8 mouse cellular contexts compared by ENCODE assay signal in genomic region chr7:27447419-27448286, GRCm38 (mm10). TPM values are rescaled to one million over a fixed set of nuclear protein-coding genes. Genes with fewer than 3 reads are reported as not detected.
DNase-seq lines count a peak whose midpoint lies in the region; ATAC-seq and TF ChIP-seq lines count a peak whose summit lies in the region.

TSS of gene Sptbn4 (minus strand) at chr7:27447686.
TSS of gene Blvrb (plus strand) at chr7:27447978.

- no peaks in the 10 kb centered on the region; the same call in 1 of the 2 replicates for H3K27me3 ChIP-seq in ES-Bruce4 (ENCODE audit: control insufficient read depth, insufficient read depth, low read length, poor library complexity, severe bottlenecking)
- H3K27me3 ChIP-seq in forebrain, embryonic 13.5 days, result peaks cover 31% of the 10 kb centered on the region
- H3K27me3 ChIP-seq in liver, postnatal 0 days (ENCODE audit: insufficient read depth, low read length), result peaks cover 23% of the 10 kb centered on the region
- H3K27me3 ChIP-seq in neural tube, embryonic 14.5 days (ENCODE audit: control insufficient read depth, insufficient read depth, low read length), result no peaks in the 10 kb centered on the region

- ATAC-seq in cerebellum, adult (ENCODE audit: insufficient number of reproducible peaks, low FRiP score, low TSS enrichment), result peak; percentile 91
- peak; percentile 95 for ATAC-seq in forebrain, embryonic 13.5 days
- peak; percentile 89 for ATAC-seq in liver, postnatal 0 days
- ATAC-seq in neural tube, embryonic 14.5 days (ENCODE audit: low read depth), result peak; percentile 93

- peak within 1 kb of the TSS; percentile 72 for H3K4me3 ChIP-seq in ES-Bruce4 (ENCODE audit: low read depth, low read length)
- H3K4me3 ChIP-seq in forebrain, embryonic 13.5 days, result peak within 1 kb of the TSS; percentile 59
- peak within 1 kb of the TSS; percentile 93 for H3K4me3 ChIP-seq in liver, postnatal 0 days (ENCODE audit: low read depth, low read length)
- peak within 1 kb of the TSS; percentile 59 for H3K4me3 ChIP-seq in neural tube, embryonic 14.5 days (ENCODE audit: low read depth, low read length)

- 2% methylated on average over 54 of the region's 54 CpGs for WGBS in forebrain, embryonic 13.5 days
- WGBS in large intestine, adult 2 months, result 1% methylated on average over 54 of the region's 54 CpGs
- under 1% methylated on average over 51 of the region's 54 CpGs for WGBS in liver, postnatal 0 days (ENCODE audit: insufficient replicate concordance)
- under 1% methylated on average over 54 of the region's 54 CpGs for WGBS in neural tube, embryonic 14.5 days

- H3K36me3 ChIP-seq in ES-Bruce4 (ENCODE audit: control insufficient read depth, insufficient read depth, low read length, poor library complexity, severe bottlenecking), result no peaks in the 10 kb centered on the region
- H3K36me3 ChIP-seq in forebrain, embryonic 13.5 days (ENCODE audit: poor library complexity, severe bottlenecking), result no peaks in the 10 kb centered on the region
- H3K36me3 ChIP-seq in liver, postnatal 0 days (replicated peaks; ENCODE audit: insufficient read depth, low read length), result peaks cover 7% of the 10 kb centered on the region
- H3K36me3 ChIP-seq in neural tube, embryonic 14.5 days (ENCODE audit: control insufficient read depth, insufficient read depth, low read length), result no peaks in the 10 kb centered on the region

- 0 out of 2 replicates have a peak within 1 kb of the TSS, but pooled peaks have one; percentile 53 for H3K27ac ChIP-seq in ES-Bruce4 (ENCODE audit: insufficient read depth, low read length)
- H3K27ac ChIP-seq in forebrain, embryonic 13.5 days, result no peak within 1 kb of the TSS
- peak within 1 kb of the TSS; percentile 89 for H3K27ac ChIP-seq in liver, postnatal 0 days (ENCODE audit: low read depth)
- peak within 1 kb of the TSS; percentile 72 for H3K27ac ChIP-seq in neural tube, embryonic 14.5 days (ENCODE audit: low read depth, low read length)

- H3K9ac ChIP-seq in ES-Bruce4 (ENCODE audit: low read depth, poor library complexity, severe bottlenecking), result peak within 1 kb of the TSS; percentile 73
- H3K9ac ChIP-seq in forebrain, embryonic 13.5 days, result peak within 1 kb of the TSS; percentile 80
- H3K9ac ChIP-seq in liver, postnatal 0 days (replicated peaks), result peak within 1 kb of the TSS; percentile 91
- H3K9ac ChIP-seq in neural tube, embryonic 14.5 days (replicated peaks; ENCODE audit: low read depth, low read length), result peak within 1 kb of the TSS; percentile 79

- TF ChIP-seq POLR2A in ES-Bruce4 (IDR thresholded peaks at IDR 0.05; ENCODE audit: insufficient read depth, low read length), result peak; percentile 66

- H3K4me2 ChIP-seq in forebrain, embryonic 13.5 days, result peak within 1 kb of the TSS; percentile 95
- H3K4me2 ChIP-seq in liver, postnatal 0 days (ENCODE audit: low read depth, low read length), result peak within 1 kb of the TSS; percentile 86
- H3K4me2 ChIP-seq in neural tube, embryonic 14.5 days (ENCODE audit: low read depth, low read length), result peak within 1 kb of the TSS; percentile 87

- no peaks in the 10 kb centered on the region for H3K4me1 ChIP-seq in ES-Bruce4 (ENCODE audit: control insufficient read depth, insufficient read depth, low read length)
- H3K4me1 ChIP-seq in forebrain, embryonic 13.5 days, result peaks cover 22% of the 10 kb centered on the region
- peaks cover 43% of the 10 kb centered on the region for H3K4me1 ChIP-seq in liver, postnatal 0 days (ENCODE audit: insufficient read depth)
- H3K4me1 ChIP-seq in neural tube, embryonic 14.5 days (ENCODE audit: control insufficient read depth, insufficient read depth, low read length), result 0 out of 2 replicates have a peak, but pooled peaks cover 8% of the 10 kb centered on the region

- TF ChIP-seq EP300 in ES-Bruce4 (IDR thresholded peaks at IDR 0.05; ENCODE audit: insufficient read depth, low read depth, low read length), result no peak
- peak; percentile 4; the same call in 1 of the 2 replicates for TF ChIP-seq EP300 in liver, postnatal 0 days (IDR thresholded peaks at IDR 0.05; ENCODE audit: low read depth)

- intact Hi-C loops in heart, postnatal 10 days (cut with DNase I), result loop anchor here (1.0 to 5.0 kb wide), 2 partner anchors 25 to 110 kb away; partner anchors contain the start of gene Ltbp4

- DNase-seq in heart, postnatal 10 days, result peak; percentile 99
- peak; percentile 95 for DNase-seq in large intestine, adult 2 months (ENCODE audit: low read depth, low spot score)
- DNase-seq in liver, postnatal 0 days, result peak; percentile 99
- DNase-seq in testis, postnatal 10 days (ENCODE audit: low spot score), result peak; percentile 98

- TF ChIP-seq CTCF in ES-Bruce4 (IDR thresholded peaks at IDR 0.05; ENCODE audit: low read depth, low read length), result no peak
- TF ChIP-seq CTCF in liver, postnatal 0 days (IDR thresholded peaks at IDR 0.05; ENCODE audit: low read depth), result peak; percentile 37

- no peaks in the 10 kb centered on the region for H3K9me3 ChIP-seq in ES-Bruce4 (replicated peaks; ENCODE audit: control insufficient read depth, insufficient read depth, low read length, poor library complexity, severe bottlenecking)
- no peaks in the 10 kb centered on the region for H3K9me3 ChIP-seq in forebrain, embryonic 13.5 days (replicated peaks)
- no peaks in the 10 kb centered on the region for H3K9me3 ChIP-seq in liver, postnatal 0 days (ENCODE audit: low read length)
- no peaks in the 10 kb centered on the region for H3K9me3 ChIP-seq in neural tube, embryonic 14.5 days (ENCODE audit: control insufficient read depth, low read length)

RNA-seq across cellular contexts. Expression of gene Sptbn4, which starts in this region (rescaled TPM):
- 6.0 and 7.3 TPM in 2 replicates for polyA plus RNA-seq in ES-Bruce4 (2011; ENCODE audit: insufficient read depth, insufficient read length, low read depth, missing spikeins)
- polyA plus RNA-seq in forebrain, embryonic 13.5 days (2015; fragmentation: Nextera tagmentation; extraction: Ambion mirVana), result 0.43 and 0.71 TPM in 2 replicates
- total RNA-seq in heart, postnatal 10 days (2021), result under 1 TPM; 0.74 to 0.87 TPM
- 0.19 and 0.34 TPM in 2 replicates for polyA plus RNA-seq in large intestine, adult 2 months (2012; rRNA removed)
- 0.02 and 0.18 TPM in 2 replicates for polyA plus RNA-seq in liver, postnatal 0 days (2015; fragmentation: Nextera tagmentation; extraction: Ambion mirVana)
- polyA plus RNA-seq in neural tube, embryonic 14.5 days (2014; fragmentation: Nextera tagmentation; extraction: Ambion mirVana), result 3.9 and 5.6 TPM in 2 replicates

RNA-seq across cellular contexts. Expression of gene Blvrb, which starts in this region (rescaled TPM):
- polyA plus RNA-seq in ES-Bruce4 (2011; ENCODE audit: insufficient read depth, insufficient read length, low read depth, missing spikeins), result 44.1 and 44.3 TPM in 2 replicates
- 16.8 and 17.3 TPM in 2 replicates for polyA plus RNA-seq in forebrain, embryonic 13.5 days (2015; fragmentation: Nextera tagmentation; extraction: Ambion mirVana)
- total RNA-seq in heart, postnatal 10 days (2021), result 10 to 100 TPM; 38.2 to 40.8 TPM
- polyA plus RNA-seq in large intestine, adult 2 months (2012; rRNA removed), result 60.1 and 72.7 TPM in 2 replicates
- polyA plus RNA-seq in liver, postnatal 0 days (2015; fragmentation: Nextera tagmentation; extraction: Ambion mirVana), result 372 and 407 TPM in 2 replicates
- 12.1 and 23.0 TPM in 2 replicates for polyA plus RNA-seq in neural tube, embryonic 14.5 days (2014; fragmentation: Nextera tagmentation; extraction: Ambion mirVana)
